Mouse (Mus musculus): ENCODE measurements around the gene Jag1. TPM values are rescaled to one million over a fixed set of nuclear protein-coding genes. Genes with fewer than 3 reads are reported as not detected.

The Jag1 gene
- polyA plus RNA-seq, 1 experiment from 2014 or later = 16.3 TPM

- H3K27me3 ChIP-seq = no peaks in the 10 kb centered on the region
- no peak overlapping the region for H3K4me3 ChIP-seq
- no peak overlapping the region for H3K9ac ChIP-seq
- ATAC-seq (ENCODE audit: low FRiP score) = no peak
- no peak overlapping the region for H3K4me2 ChIP-seq
- H3K9me3 ChIP-seq = no peaks in the 10 kb centered on the region
- WGBS = 78% methylated on average over 4 of the region's 4 CpGs
- peaks cover 38% of the 10 kb centered on the region for H3K4me1 ChIP-seq (replicated peaks)
- peaks cover 13% of the 10 kb centered on the region for H3K36me3 ChIP-seq
- no peak overlapping the region for H3K27ac ChIP-seq
Measured at GRCm38 (mm10) chr2:137078771-137079170, 37.7 kb downstream of the Jag1 start.

- Histone ChIP-seq H3K9me3 (no peaks in the 10 kb centered on the region), H3K36me3 (no peaks in the 10 kb centered on the region), H3K27ac (0 out of 2 replicates have a peak overlapping the region, but pooled peaks have one; percentile 1), H3K4me3 (no peak overlapping the region), H3K4me1 (replicated peaks) (peaks cover 22% of the 10 kb centered on the region), H3K4me2 (no peak overlapping the region), H3K27me3 (no peaks in the 10 kb centered on the region), H3K9ac (no peak overlapping the region)
- ATAC-seq (ENCODE audit: low FRiP score) = no peak
- 18% methylated on average over 2 of the region's 2 CpGs for WGBS
Measured at GRCm38 (mm10) chr2:137074313-137074620, 42.2 kb downstream of the Jag1 start.

GRCm38 (mm10) chr2:137073473-137074312 lies 42.8 kb downstream of the Jag1 start:
- Histone ChIP-seq H3K36me3 (no peaks in the 10 kb centered on the region), H3K27me3 (no peaks in the 10 kb centered on the region), H3K9ac (no peak overlapping the region), H3K27ac (peak overlapping the region; percentile 44; the same call in 1 of the 2 replicates), H3K4me1 (replicated peaks) (peaks cover 19% of the 10 kb centered on the region), H3K4me2 (no peak overlapping the region), H3K4me3 (no peak overlapping the region), H3K9me3 (no peaks in the 10 kb centered on the region)
- ATAC-seq (ENCODE audit: low FRiP score) = peak; percentile 43
- 21% methylated on average over 16 of the region's 16 CpGs for WGBS

GRCm38 (mm10) chr2:137067479-137068110 lies 48.8 kb downstream of the Jag1 start:
- 81% methylated on average over 10 of the region's 10 CpGs for WGBS
- H3K9me3 ChIP-seq = no peaks in the 10 kb centered on the region
- no peak overlapping the region for H3K4me2 ChIP-seq
- no peak overlapping the region for H3K27ac ChIP-seq
- peaks cover 16% of the 10 kb centered on the region for H3K4me1 ChIP-seq (replicated peaks)
- H3K9ac ChIP-seq = no peak overlapping the region
- H3K36me3 ChIP-seq = 0 out of 2 replicates have a peak, but pooled peaks cover 3% of the 10 kb centered on the region
- no peak for ATAC-seq (ENCODE audit: low FRiP score)
- H3K4me3 ChIP-seq = no peak overlapping the region
- H3K27me3 ChIP-seq = no peaks in the 10 kb centered on the region

- Histone ChIP-seq H3K4me1 (replicated peaks) (peaks cover 16% of the 10 kb centered on the region), H3K4me2 (no peak overlapping the region), H3K4me3 (no peak overlapping the region), H3K36me3 (0 out of 2 replicates have a peak, but pooled peaks cover 3% of the 10 kb centered on the region), H3K9me3 (no peaks in the 10 kb centered on the region), H3K9ac (no peak overlapping the region), H3K27me3 (0 out of 2 replicates have a peak, but pooled peaks cover 2% of the 10 kb centered on the region), H3K27ac (no peak overlapping the region)
- 27% methylated on average over 3 of the region's 3 CpGs for WGBS
- no peak for ATAC-seq (ENCODE audit: low FRiP score)
Measured at GRCm38 (mm10) chr2:137064513-137064912, 51.9 kb downstream of the Jag1 start.

GRCm38 (mm10) chr2:137063829-137064228 lies 52.6 kb downstream of the Jag1 start:
- Histone ChIP-seq H3K9ac (no peak overlapping the region), H3K27ac (no peak overlapping the region), H3K9me3 (no peaks in the 10 kb centered on the region), H3K27me3 (0 out of 2 replicates have a peak, but pooled peaks cover 2% of the 10 kb centered on the region), H3K36me3 (0 out of 2 replicates have a peak, but pooled peaks cover 3% of the 10 kb centered on the region), H3K4me1 (replicated peaks) (peaks cover 16% of the 10 kb centered on the region), H3K4me3 (no peak overlapping the region), H3K4me2 (no peak overlapping the region)
- 50% methylated on average over 1 of the region's 1 CpGs for WGBS
- no peak for ATAC-seq (ENCODE audit: low FRiP score)

- no peaks in the 10 kb centered on the region for H3K36me3 ChIP-seq
- H3K4me1 ChIP-seq (replicated peaks) = no peaks in the 10 kb centered on the region
- ATAC-seq (ENCODE audit: low FRiP score) = no peak
- no peaks in the 10 kb centered on the region for H3K9me3 ChIP-seq
- no peaks in the 10 kb centered on the region for H3K27me3 ChIP-seq
- no peak overlapping the region for H3K9ac ChIP-seq
- H3K4me3 ChIP-seq = no peak overlapping the region
- no peak overlapping the region for H3K27ac ChIP-seq
- no peak overlapping the region for H3K4me2 ChIP-seq
- WGBS = 82% methylated on average over 1 of the region's 1 CpGs
Measured at GRCm38 (mm10) chr2:137049906-137050305, 66.5 kb downstream of the Jag1 start.

GRCm38 (mm10) chr2:137049367-137049766 lies 67.1 kb downstream of the Jag1 start:
- no peak overlapping the region for H3K4me2 ChIP-seq
- no peaks in the 10 kb centered on the region for H3K27me3 ChIP-seq
- H3K9me3 ChIP-seq = no peaks in the 10 kb centered on the region
- H3K27ac ChIP-seq = no peak overlapping the region
- no peaks in the 10 kb centered on the region for H3K36me3 ChIP-seq
- no peak overlapping the region for H3K9ac ChIP-seq
- no peaks in the 10 kb centered on the region for H3K4me1 ChIP-seq (replicated peaks)
- WGBS = 88% methylated on average over 2 of the region's 2 CpGs
- H3K4me3 ChIP-seq = no peak overlapping the region
- no peak for ATAC-seq (ENCODE audit: low FRiP score)

GRCm38 (mm10) chr2:137044122-137044521 lies 72.3 kb downstream of the Jag1 start:
- H3K27me3 ChIP-seq = no peaks in the 10 kb centered on the region
- no peak overlapping the region for H3K27ac ChIP-seq
- no peak overlapping the region for H3K4me2 ChIP-seq
- no peaks in the 10 kb centered on the region for H3K4me1 ChIP-seq (replicated peaks)
- H3K36me3 ChIP-seq = no peaks in the 10 kb centered on the region
- no peaks in the 10 kb centered on the region for H3K9me3 ChIP-seq
- H3K4me3 ChIP-seq = no peak overlapping the region
- 84% methylated on average over 2 of the region's 2 CpGs for WGBS
- no peak overlapping the region for H3K9ac ChIP-seq
- ATAC-seq (ENCODE audit: low FRiP score) = no peak

Other genes starting within 250 kb of the Jag1 start
- 29.6 and 37.6 TPM in 2 replicates for gene AL731706.2, start 231.0 kb downstream of the Jag1 start, polyA plus RNA-seq (2015; fragmentation: Nextera tagmentation; extraction: Ambion mirVana)
- gene Slx4ip, start 225.4 kb downstream of the Jag1 start, polyA plus RNA-seq (2015; fragmentation: Nextera tagmentation; extraction: Ambion mirVana) = 14.1 and 14.6 TPM in 2 replicates
- gene AL731706.1, start 225.3 kb downstream of the Jag1 start, polyA plus RNA-seq (2015; fragmentation: Nextera tagmentation; extraction: Ambion mirVana) = 21.1 and 23.0 TPM in 2 replicates
- 12.8 and 14.2 TPM in 2 replicates for gene Mkks, start 225.3 kb downstream of the Jag1 start, polyA plus RNA-seq (2015; fragmentation: Nextera tagmentation; extraction: Ambion mirVana)